Mouse (Mus musculus) hindbrain, embryonic 16.5 days (tissue): ENCODE results near the gene Mapre3. TPM values are rescaled to one million over a fixed set of nuclear protein-coding genes. Genes with fewer than 3 reads are reported as not detected.
A peak's percentile ranks its signal among the peaks of the same experiment; 100 is the strongest.

Source experiments
- ATAC-seq: fragments of 200-750 bp; cut with Nextera tagmentation; 2 replicates; pipeline ENCODE4 v1.8.0; 2017; ENCODE audit warnings: moderate TSS enrichment, moderate library complexity
- H3K27ac ChIP-seq: fragments of 300-500 bp; sonication (generic); 2 replicates; pipeline ENCODE4 v1.5.1; 2014; ENCODE audit warnings: low read depth, mild to moderate bottlenecking, control low read depth, low read length, moderate library complexity
- H3K27me3 ChIP-seq: fragments of 300-500 bp; sonication (generic); replicated peaks from 2 replicates; pipeline ENCODE4 v1.6.1; 2014; ENCODE audit warnings: low read length; ENCODE audit not compliant: control insufficient read depth, insufficient read depth
- H3K36me3 ChIP-seq: fragments of 300-500 bp; sonication (generic); 2 replicates; pipeline ENCODE4 v1.6.1; 2014; ENCODE audit warnings: mild to moderate bottlenecking, low read length, moderate library complexity, mixed read lengths; ENCODE audit not compliant: control insufficient read depth, insufficient read depth
- H3K4me1 ChIP-seq: fragments of 300-500 bp; sonication (generic); 2 replicates; pipeline ENCODE4 v1.6.1; 2014; ENCODE audit warnings: low read depth, low read length; ENCODE audit not compliant: control insufficient read depth, insufficient read depth
- H3K4me2 ChIP-seq: fragments of 300-500 bp; sonication (generic); 2 replicates; pipeline ENCODE4 v1.6.1; 2014; ENCODE audit warnings: mild to moderate bottlenecking, low read length, control low read depth, moderate library complexity
- H3K4me3 ChIP-seq: fragments of 300-500 bp; sonication (generic); 2 replicates; pipeline ENCODE4 v1.5.1; 2014; ENCODE audit warnings: mild to moderate bottlenecking, low read length, control low read depth, moderate library complexity
- H3K9ac ChIP-seq: fragments of 300-500 bp; sonication (generic); 2 replicates; pipeline ENCODE4 v1.6.1; 2014; ENCODE audit warnings: low read depth, mild to moderate bottlenecking, control low read depth, low read length, moderate library complexity
- H3K9me3 ChIP-seq: fragments of 300-500 bp; sonication (generic); 2 replicates; pipeline ENCODE4 v1.6.1; 2014; ENCODE audit warnings: mild to moderate bottlenecking, low read length, moderate library complexity; ENCODE audit not compliant: control insufficient read depth
- WGBS: fragments of 180-500 bp; shearing (Covaris S2); extraction: QIAGEN DNeasy Blood & Tissue Kit; methylation state at CpG from one replicate; pipeline ENCODE4 v1.1.7; 2014; 5-methylcytosine and 5-hydroxymethylcytosine counted together
- polyA plus RNA-seq: library from polyadenylated mRNA; unstranded; fragments of >200 nt; fragmentation: Nextera tagmentation; extraction: Ambion mirVana; gene quantifications from 2 replicates; pipeline ENCODE4 v1.2.1, GENCODE M21; 2015

The Mapre3 gene
- polyA plus RNA-seq, 1 experiment from 2014 or later, result 153 TPM

- H3K4me1 ChIP-seq, result no peaks in the 10 kb centered on the region
- H3K4me3 ChIP-seq, result no peak overlapping the region
- no peaks in the 10 kb centered on the region for H3K27me3 ChIP-seq
- WGBS, result 56% methylated on average over 3 of the region's 3 CpGs
- no peaks in the 10 kb centered on the region for H3K9me3 ChIP-seq
- no peak overlapping the region for H3K27ac ChIP-seq
- no peaks in the 10 kb centered on the region; the same call in 1 of the 2 replicates for H3K36me3 ChIP-seq
- H3K9ac ChIP-seq, result no peak overlapping the region
- no peak for ATAC-seq
- H3K4me2 ChIP-seq, result no peak overlapping the region
Observed at GRCm38 (mm10) chr5:30841896-30842295, 27.5 kb downstream of the Mapre3 start.

- ATAC-seq, result no peak
Observed at GRCm38 (mm10) chr5:30849891-30850555, 35.6 kb downstream of the Mapre3 start.

GRCm38 (mm10) chr5:30850556-30850925 lies 36.1 kb downstream of the Mapre3 start:
- Histone ChIP-seq H3K9ac (no peak overlapping the region), H3K4me1 (no peaks in the 10 kb centered on the region), H3K9me3 (no peaks in the 10 kb centered on the region), H3K36me3 (no peaks in the 10 kb centered on the region), H3K4me3 (no peak overlapping the region), H3K27ac (no peak overlapping the region), H3K4me2 (no peak overlapping the region), H3K27me3 (no peaks in the 10 kb centered on the region)
- no peak for ATAC-seq
- WGBS, result 54% methylated on average over 2 of the region's 2 CpGs

More at GRCm38 (mm10) chr5:30849891-30850555, 35.6 kb downstream of the Mapre3 start:
- no peak overlapping the region for H3K4me3 ChIP-seq
- H3K9me3 ChIP-seq, result no peaks in the 10 kb centered on the region
- H3K27ac ChIP-seq, result no peak overlapping the region
- 70% methylated on average over 6 of the region's 6 CpGs for WGBS
- no peaks in the 10 kb centered on the region for H3K4me1 ChIP-seq
- no peaks in the 10 kb centered on the region for H3K27me3 ChIP-seq
- H3K36me3 ChIP-seq, result no peaks in the 10 kb centered on the region
- no peak overlapping the region for H3K9ac ChIP-seq
- H3K4me2 ChIP-seq, result no peak overlapping the region

- no peak overlapping the region for H3K4me2 ChIP-seq
- no peaks in the 10 kb centered on the region for H3K9me3 ChIP-seq
- no peaks in the 10 kb centered on the region for H3K27me3 ChIP-seq
- no peak for ATAC-seq
- no peaks in the 10 kb centered on the region for H3K4me1 ChIP-seq
- H3K9ac ChIP-seq, result no peak overlapping the region
- no peaks in the 10 kb centered on the region for H3K36me3 ChIP-seq
- WGBS, result 90% methylated on average over 4 of the region's 4 CpGs
- H3K4me3 ChIP-seq, result no peak overlapping the region
- H3K27ac ChIP-seq, result no peak overlapping the region
Observed at GRCm38 (mm10) chr5:30853522-30853921, 39.1 kb downstream of the Mapre3 start.

GRCm38 (mm10) chr5:30855674-30856073 lies 41.2 kb downstream of the Mapre3 start:
- H3K27me3 ChIP-seq, result no peaks in the 10 kb centered on the region
- H3K9me3 ChIP-seq, result no peaks in the 10 kb centered on the region
- H3K27ac ChIP-seq, result no peak overlapping the region
- WGBS, result 57% methylated on average over 3 of the region's 3 CpGs
- H3K4me1 ChIP-seq, result no peaks in the 10 kb centered on the region
- ATAC-seq, result no peak
- no peak overlapping the region for H3K4me3 ChIP-seq
- no peak overlapping the region for H3K9ac ChIP-seq
- H3K4me2 ChIP-seq, result no peak overlapping the region
- H3K36me3 ChIP-seq, result no peaks in the 10 kb centered on the region

GRCm38 (mm10) chr5:30856124-30856523 lies 41.7 kb downstream of the Mapre3 start:
- Histone ChIP-seq H3K4me3 (no peak overlapping the region), H3K27me3 (no peaks in the 10 kb centered on the region), H3K36me3 (no peaks in the 10 kb centered on the region), H3K9me3 (no peaks in the 10 kb centered on the region), H3K4me2 (no peak overlapping the region), H3K4me1 (no peaks in the 10 kb centered on the region), H3K9ac (no peak overlapping the region), H3K27ac (no peak overlapping the region)
- ATAC-seq, result no peak
- WGBS, result 90% methylated on average over 2 of the region's 2 CpGs

GRCm38 (mm10) chr5:30863852-30864251 lies 49.4 kb downstream of the Mapre3 start:
- WGBS, result 54% methylated on average over 4 of the region's 4 CpGs
- Histone ChIP-seq H3K4me3 (no peak overlapping the region), H3K27me3 (no peaks in the 10 kb centered on the region), H3K9ac (no peak overlapping the region; the same call in 1 of the 2 replicates), H3K27ac (no peak overlapping the region), H3K4me1 (peaks cover under 1% of the 10 kb centered on the region; the same call in 1 of the 2 replicates), H3K4me2 (no peak overlapping the region), H3K36me3 (peaks cover 11% of the 10 kb centered on the region), H3K9me3 (no peaks in the 10 kb centered on the region)
- ATAC-seq, result 0 out of 2 replicates have a peak, but pooled peaks have one; percentile 24

GRCm38 (mm10) chr5:30864322-30864721 lies 49.9 kb downstream of the Mapre3 start:
- 47% methylated on average over 15 of the region's 15 CpGs for WGBS
- H3K9ac ChIP-seq, result no peak overlapping the region; the same call in 1 of the 2 replicates
- no peaks in the 10 kb centered on the region for H3K27me3 ChIP-seq
- H3K4me2 ChIP-seq, result no peak overlapping the region
- peaks cover 11% of the 10 kb centered on the region for H3K36me3 ChIP-seq
- H3K4me1 ChIP-seq, result peaks cover 4% of the 10 kb centered on the region
- ATAC-seq, result no peak
- H3K4me3 ChIP-seq, result no peak overlapping the region
- no peaks in the 10 kb centered on the region for H3K9me3 ChIP-seq
- H3K27ac ChIP-seq, result no peak overlapping the region

GRCm38 (mm10) chr5:30866871-30867270 lies 52.4 kb downstream of the Mapre3 start:
- Histone ChIP-seq H3K27me3 (no peaks in the 10 kb centered on the region), H3K9ac (no peak overlapping the region), H3K4me2 (no peak overlapping the region), H3K4me1 (peaks cover 12% of the 10 kb centered on the region), H3K27ac (no peak overlapping the region), H3K4me3 (no peak overlapping the region), H3K36me3 (peaks cover 15% of the 10 kb centered on the region), H3K9me3 (no peaks in the 10 kb centered on the region)
- 88% methylated on average over 3 of the region's 3 CpGs for WGBS
- no peak for ATAC-seq
